Comparison of ENCODE assay signal across 9 mouse cellular contexts in genomic region chr3:149233691-149234131, GRCm38 (mm10).
DNase-seq lines count a peak whose midpoint lies in the region; ATAC-seq and TF ChIP-seq lines count a peak whose summit lies in the region.
"Had no signal": no experiment of that assay in that cellular context is flagged by ENCODE, and none has a peak within 500 bp of the region (broad histone marks: within the 10 kb centered on the region; RNA-seq: fewer than 3 reads in every experiment).

No protein-coding gene starts in this region.

- 0 out of 2 replicates have a peak overlapping the region, but pooled peaks have one; percentile 39 for H3K27ac ChIP-seq in layer of hippocampus, adult 2 months

- no peak for TF ChIP-seq CTCF in layer of hippocampus, adult 2 months (conservative IDR thresholded peaks at IDR 0.05)

- no peak for ATAC-seq in CD4-positive, CD25-positive, alpha-beta regulatory T cell, adult 4 months

- DNase-seq in layer of hippocampus, adult 2 months (ENCODE audit: low spot score in 2 of 2): no peak
- no peak for DNase-seq in layer of hippocampus, adult 18-20 months (ENCODE audit: low spot score in 2 of 2)
- DNase-seq in adrenal gland, postnatal 10 days: peak; percentile 48
- DNase-seq in heart, postnatal 4 days: peak; percentile 16
- DNase-seq in lung, postnatal 10 days: peak; percentile 35
- no peak for DNase-seq in left cerebral cortex, postnatal 4 days
- DNase-seq in urinary bladder, postnatal 4 days (ENCODE audit: low spot score in 2 of 2): no peak
- DNase-seq: cerebellum, adult 9-11 months had no signal

- intact Hi-C loops in left cerebral cortex, postnatal 4 days (cut with DNase I): no loop called here

- no peak overlapping the region for H3K4me3 ChIP-seq in layer of hippocampus, adult 2 months

Comparison
In these comparisons a context has a peak if more than half of its experiments do, and no peak if none do; other contexts are left out.
1. DNase-seq: peak in adrenal gland, postnatal 10 days (single experiment), heart, postnatal 4 days (single experiment) and lung, postnatal 10 days (single experiment); none in layer of hippocampus, adult 2 months (0 of 2), layer of hippocampus, adult 18-20 months (0 of 2), left cerebral cortex, postnatal 4 days (single experiment) and urinary bladder, postnatal 4 days (0 of 2).